Mouse (Mus musculus): ENCODE data around the gene Scaf4. TPM values are rescaled to one million over a fixed set of nuclear protein-coding genes. Genes with fewer than 3 reads are reported as not detected.
A peak's percentile ranks its signal among the peaks of the same experiment; 100 is the strongest.

The Scaf4 gene
- polyA plus RNA-seq, 1 experiment from 2014 or later, result 17.1 TPM

DNA sequence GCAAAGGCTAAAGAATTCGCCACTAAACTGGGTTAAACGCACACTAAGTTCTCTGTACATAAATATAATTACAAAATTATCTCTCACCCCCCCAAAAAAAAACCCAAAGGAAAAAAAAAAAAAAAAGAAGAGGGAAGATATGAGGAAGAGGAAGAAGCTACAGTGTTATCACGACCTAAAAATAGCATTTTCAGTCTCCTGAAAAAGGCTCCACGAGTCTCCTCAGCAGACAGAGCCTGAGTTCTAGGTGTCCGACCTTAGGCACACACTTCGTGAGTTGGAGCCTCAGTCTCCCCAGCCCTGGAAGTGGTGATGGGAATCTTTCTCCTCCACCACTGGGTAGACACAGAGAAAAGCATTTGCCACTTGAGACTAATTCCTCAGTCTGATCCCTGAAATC is 85.7 kb downstream of the Scaf4 start:
- H3K4me2 ChIP-seq (ENCODE audit: low read length), result no peak overlapping the region
- no peaks in the 10 kb centered on the region for H3K27me3 ChIP-seq (replicated peaks; ENCODE audit: control insufficient read depth, insufficient read depth, low read length)
- WGBS, result 92% methylated on average over 6 of the region's 6 CpGs
- no peaks in the 10 kb centered on the region for H3K9me3 ChIP-seq (ENCODE audit: control insufficient read depth, low read length)
- H3K36me3 ChIP-seq (ENCODE audit: control insufficient read depth, insufficient read depth, low read length), result no peaks in the 10 kb centered on the region
- no peak overlapping the region for H3K4me3 ChIP-seq (ENCODE audit: low read length)
- H3K9ac ChIP-seq (ENCODE audit: low read depth, low read length), result no peak overlapping the region
- peaks cover 4% of the 10 kb centered on the region for H3K4me1 ChIP-seq (ENCODE audit: control insufficient read depth, insufficient read depth, low read depth, low read length)
- H3K27ac ChIP-seq (ENCODE audit: low read depth, low read length), result no peak overlapping the region
- no peak for ATAC-seq

DNA sequence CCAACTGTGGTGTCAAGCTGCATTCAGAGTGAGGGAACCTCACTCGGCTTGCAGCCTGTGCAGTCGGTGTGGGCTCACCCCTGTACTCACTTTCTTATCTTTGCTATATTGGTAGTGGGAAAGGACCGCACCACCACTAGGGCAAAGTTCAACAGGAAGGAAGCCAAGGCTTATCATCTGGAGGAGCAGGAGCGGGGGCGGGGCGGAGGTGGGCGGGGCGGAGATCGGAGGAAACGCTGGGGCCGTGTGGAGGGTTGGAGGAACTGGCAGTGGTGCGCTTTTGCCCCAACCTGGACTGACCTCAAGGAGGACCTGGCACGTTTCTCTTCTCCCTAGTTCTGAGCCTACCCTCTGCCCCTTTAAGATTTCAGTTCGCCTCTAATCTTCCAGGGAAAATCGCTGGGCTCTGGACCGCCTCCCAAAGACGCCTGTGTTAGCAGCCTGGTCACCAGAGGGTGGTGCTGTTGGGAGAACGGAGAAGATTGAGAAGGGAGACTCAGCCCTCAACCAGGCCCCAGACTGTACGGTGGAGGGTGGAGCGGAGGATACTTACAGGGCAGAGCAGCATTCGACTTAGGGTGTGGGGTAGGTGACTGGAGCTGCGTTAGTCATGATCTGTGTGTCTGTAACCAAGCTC is 86.8 kb downstream of the Scaf4 start:
- Histone ChIP-seq H3K4me2 (ENCODE audit: low read length) (peak overlapping the region; percentile 67), H3K36me3 (ENCODE audit: control insufficient read depth, insufficient read depth, low read length) (no peaks in the 10 kb centered on the region), H3K9me3 (ENCODE audit: control insufficient read depth, low read length) (no peaks in the 10 kb centered on the region), H3K4me1 (ENCODE audit: control insufficient read depth, insufficient read depth, low read depth, low read length) (peaks cover 4% of the 10 kb centered on the region), H3K27ac (ENCODE audit: low read depth, low read length) (peak overlapping the region; percentile 12; the same call in 1 of the 2 replicates), H3K4me3 (ENCODE audit: low read length) (peak overlapping the region; percentile 46), H3K9ac (ENCODE audit: low read depth, low read length) (peak overlapping the region; percentile 61), H3K27me3 (replicated peaks; ENCODE audit: control insufficient read depth, insufficient read depth, low read length) (no peaks in the 10 kb centered on the region)
- 3% methylated on average over 22 of the region's 22 CpGs for WGBS
- peak; percentile 91 for ATAC-seq

DNA sequence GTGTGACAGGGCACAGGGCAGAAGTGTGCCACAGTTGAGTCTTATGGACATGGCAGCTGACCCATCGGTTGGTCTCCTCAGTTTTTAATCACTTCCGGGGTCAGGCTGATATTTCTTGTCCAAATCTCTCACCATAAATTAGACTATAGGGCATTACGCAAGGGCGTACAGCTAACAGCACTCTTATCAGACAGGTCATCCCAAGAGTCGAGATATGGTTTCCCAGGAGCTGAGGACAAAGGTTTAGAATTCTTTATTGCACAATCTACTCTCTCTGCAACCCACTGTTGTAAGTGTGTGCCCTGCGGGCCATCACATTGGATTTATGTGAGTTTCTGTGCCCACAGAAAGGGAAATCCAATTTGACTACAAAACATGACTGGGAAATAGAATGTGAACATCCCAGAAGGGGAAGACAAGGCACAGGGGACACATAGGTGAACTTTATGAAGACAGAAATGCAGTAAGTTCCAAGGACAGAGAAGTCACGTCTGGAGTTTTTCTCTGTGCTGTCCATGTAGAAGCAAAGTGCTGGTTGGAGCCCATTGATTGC is 87.5 kb downstream of the Scaf4 start:
- ATAC-seq, result no peak
- H3K4me3 ChIP-seq (ENCODE audit: low read length), result no peak overlapping the region
- WGBS, result 89% methylated on average over 7 of the region's 7 CpGs

DNA sequence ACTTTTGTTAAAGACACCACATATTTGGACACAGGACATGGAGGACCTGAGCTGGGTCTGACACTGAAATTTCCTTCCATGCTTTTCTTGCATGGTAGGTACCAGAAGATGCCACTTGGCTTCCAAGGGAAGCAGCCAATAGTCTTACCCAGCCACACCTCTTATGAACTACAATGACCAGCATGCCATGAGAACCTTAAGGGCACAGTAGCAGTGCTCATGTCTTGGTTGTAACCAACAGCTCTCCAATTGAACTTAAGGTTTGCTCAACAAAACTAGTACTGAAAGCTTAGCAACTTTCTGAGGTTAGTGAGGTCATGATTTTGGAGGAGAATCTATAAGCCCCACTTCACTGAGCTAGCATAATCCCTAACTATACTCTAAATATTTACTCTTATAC is 90.6 kb downstream of the Scaf4 start:
- Histone ChIP-seq H3K9me3 (ENCODE audit: control insufficient read depth, low read length) (no peaks in the 10 kb centered on the region), H3K4me1 (ENCODE audit: control insufficient read depth, insufficient read depth, low read depth, low read length) (peaks cover 4% of the 10 kb centered on the region), H3K9ac (ENCODE audit: low read depth, low read length) (no peak overlapping the region), H3K27me3 (replicated peaks; ENCODE audit: control insufficient read depth, insufficient read depth, low read length) (no peaks in the 10 kb centered on the region), H3K36me3 (ENCODE audit: control insufficient read depth, insufficient read depth, low read length) (no peaks in the 10 kb centered on the region), H3K27ac (ENCODE audit: low read depth, low read length) (no peak overlapping the region), H3K4me3 (ENCODE audit: low read length) (no peak overlapping the region), H3K4me2 (ENCODE audit: low read length) (no peak overlapping the region)
- ATAC-seq, result no peak

More for the DNA sequence above, 87.5 kb downstream of the Scaf4 start:
- Histone ChIP-seq H3K4me1 (ENCODE audit: control insufficient read depth, insufficient read depth, low read depth, low read length) (peaks cover 4% of the 10 kb centered on the region), H3K27ac (ENCODE audit: low read depth, low read length) (no peak overlapping the region; the same call in 1 of the 2 replicates), H3K27me3 (replicated peaks; ENCODE audit: control insufficient read depth, insufficient read depth, low read length) (no peaks in the 10 kb centered on the region), H3K36me3 (ENCODE audit: control insufficient read depth, insufficient read depth, low read length) (no peaks in the 10 kb centered on the region), H3K9me3 (ENCODE audit: control insufficient read depth, low read length) (no peaks in the 10 kb centered on the region), H3K9ac (ENCODE audit: low read depth, low read length) (no peak overlapping the region), H3K4me2 (ENCODE audit: low read length) (no peak overlapping the region; the same call in 1 of the 2 replicates)

DNA sequence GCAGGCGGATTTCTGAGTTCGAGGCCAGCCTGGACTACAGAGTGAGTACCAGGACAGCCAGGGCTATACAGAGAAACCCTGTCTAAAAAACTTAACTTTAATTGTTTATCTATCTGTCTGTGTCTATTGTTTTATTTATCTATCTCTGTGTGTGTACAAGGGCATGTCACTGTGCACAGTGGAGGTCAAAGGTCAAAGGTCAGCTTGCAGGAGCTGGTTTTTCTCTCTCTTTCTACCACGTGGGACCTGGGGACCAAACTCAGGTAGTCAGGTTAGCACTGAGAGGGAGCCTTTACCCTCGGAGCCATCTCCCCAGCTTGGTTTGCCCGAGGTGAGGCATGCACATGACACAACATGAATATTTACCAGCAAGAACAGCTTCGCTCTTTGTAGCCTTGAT is 93.0 kb downstream of the Scaf4 start:
- Histone ChIP-seq H3K9ac (ENCODE audit: low read depth, low read length) (no peak overlapping the region), H3K27ac (ENCODE audit: low read depth, low read length) (no peak overlapping the region), H3K9me3 (ENCODE audit: control insufficient read depth, low read length) (no peaks in the 10 kb centered on the region), H3K4me3 (ENCODE audit: low read length) (no peak overlapping the region), H3K36me3 (ENCODE audit: control insufficient read depth, insufficient read depth, low read length) (no peaks in the 10 kb centered on the region), H3K27me3 (replicated peaks; ENCODE audit: control insufficient read depth, insufficient read depth, low read length) (no peaks in the 10 kb centered on the region), H3K4me1 (ENCODE audit: control insufficient read depth, insufficient read depth, low read depth, low read length) (no peaks in the 10 kb centered on the region), H3K4me2 (ENCODE audit: low read length) (no peak overlapping the region)
- ATAC-seq, result no peak
- 71% methylated on average over 6 of the region's 6 CpGs for WGBS

DNA sequence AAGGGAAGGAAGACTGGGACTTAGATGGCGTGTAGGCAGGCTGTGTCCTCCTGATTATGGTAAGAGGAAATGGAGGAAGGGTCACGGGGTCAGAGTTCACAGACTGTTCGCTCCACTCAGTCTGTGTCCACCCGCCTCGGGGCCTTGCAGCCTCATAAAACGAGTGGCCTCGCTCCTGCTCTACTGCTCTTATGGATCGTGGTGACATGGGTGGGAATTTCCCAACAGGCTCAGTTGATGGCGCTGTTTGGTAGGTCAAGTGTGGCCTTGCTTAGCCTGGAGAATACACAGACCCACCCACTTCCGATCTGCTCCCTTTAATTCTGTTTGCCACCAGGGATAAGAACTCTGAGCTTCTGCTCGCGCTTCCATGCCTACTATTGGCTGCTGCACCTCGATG is 96.8 kb downstream of the Scaf4 start:
- 40% methylated on average over 13 of the region's 13 CpGs for WGBS
- H3K36me3 ChIP-seq (ENCODE audit: control insufficient read depth, insufficient read depth, low read length), result no peaks in the 10 kb centered on the region
- 0 out of 2 replicates have a peak, but pooled peaks have one; percentile 22 for ATAC-seq

DNA sequence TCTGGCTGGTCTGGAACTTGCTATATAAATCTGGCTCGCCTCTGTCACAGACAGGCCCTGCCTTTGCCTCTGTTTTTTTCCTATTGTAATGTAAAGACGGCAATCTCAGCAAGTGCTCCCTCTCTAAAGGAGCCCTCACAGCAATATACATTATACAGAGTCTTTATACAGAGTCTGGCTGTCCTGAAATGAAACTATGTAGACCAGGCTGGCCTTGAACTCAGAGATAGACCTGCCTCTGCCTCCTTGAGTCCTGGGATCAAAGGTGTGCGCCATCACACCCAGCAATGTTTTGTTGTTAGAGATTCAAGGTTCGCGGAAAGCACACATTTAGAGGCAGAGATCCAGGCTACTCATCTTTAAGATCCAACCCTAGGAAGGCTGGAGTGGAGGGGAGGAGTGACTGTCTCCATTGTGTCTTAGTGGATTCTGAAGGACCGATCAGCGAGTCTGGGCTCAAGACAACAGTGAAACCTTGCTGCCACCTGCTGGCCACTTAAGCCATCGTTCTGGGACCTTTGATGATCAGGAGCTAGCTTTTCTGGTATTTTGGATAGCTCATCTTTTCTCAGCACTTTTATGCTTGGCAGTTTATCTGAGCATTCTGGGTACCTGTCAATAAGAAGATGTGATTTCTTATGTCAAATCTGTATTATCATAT is 98.2 kb downstream of the Scaf4 start:
- no peak overlapping the region for H3K4me2 ChIP-seq (ENCODE audit: low read length)
- no peaks in the 10 kb centered on the region for H3K9me3 ChIP-seq (ENCODE audit: control insufficient read depth, low read length)
- H3K27me3 ChIP-seq (replicated peaks; ENCODE audit: control insufficient read depth, insufficient read depth, low read length), result no peaks in the 10 kb centered on the region
- no peak overlapping the region for H3K4me3 ChIP-seq (ENCODE audit: low read length)
- H3K36me3 ChIP-seq (ENCODE audit: control insufficient read depth, insufficient read depth, low read length), result no peaks in the 10 kb centered on the region
- WGBS, result 38% methylated on average over 8 of the region's 8 CpGs
- no peak overlapping the region for H3K9ac ChIP-seq (ENCODE audit: low read depth, low read length)
- no peaks in the 10 kb centered on the region for H3K4me1 ChIP-seq (ENCODE audit: control insufficient read depth, insufficient read depth, low read depth, low read length)
- ATAC-seq, result peak; percentile 79
- no peak overlapping the region for H3K27ac ChIP-seq (ENCODE audit: low read depth, low read length)

More for the DNA sequence above, 96.8 kb downstream of the Scaf4 start:
- no peaks in the 10 kb centered on the region for H3K27me3 ChIP-seq (replicated peaks; ENCODE audit: control insufficient read depth, insufficient read depth, low read length)
- no peak overlapping the region for H3K27ac ChIP-seq (ENCODE audit: low read depth, low read length)
- no peak overlapping the region for H3K4me3 ChIP-seq (ENCODE audit: low read length)
- H3K4me1 ChIP-seq (ENCODE audit: control insufficient read depth, insufficient read depth, low read depth, low read length), result no peaks in the 10 kb centered on the region
- no peaks in the 10 kb centered on the region for H3K9me3 ChIP-seq (ENCODE audit: control insufficient read depth, low read length)
- no peak overlapping the region for H3K4me2 ChIP-seq (ENCODE audit: low read length)
- no peak overlapping the region; the same call in 1 of the 2 replicates for H3K9ac ChIP-seq (ENCODE audit: low read depth, low read length)

DNA sequence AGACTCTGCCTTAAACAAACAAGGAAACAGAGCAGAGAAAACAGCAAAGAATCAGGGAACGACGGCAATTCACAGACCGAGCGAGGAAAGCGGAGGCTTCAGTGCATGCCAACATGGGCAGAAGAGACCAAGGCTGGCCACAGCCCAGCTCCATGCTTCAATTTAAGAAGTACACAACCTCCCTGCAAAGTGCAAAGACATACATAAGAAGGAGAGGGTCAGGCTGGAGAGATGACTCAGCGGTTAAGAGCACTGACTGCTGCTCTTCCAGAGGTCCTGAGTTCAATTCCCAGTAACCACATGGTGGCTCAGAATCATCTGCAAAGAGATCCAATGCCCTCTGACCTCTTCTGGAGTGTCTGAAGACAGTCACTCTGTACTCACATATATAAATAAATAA is 100.2 kb downstream of the Scaf4 start:
- H3K4me3 ChIP-seq (ENCODE audit: low read length), result no peak overlapping the region
- H3K4me1 ChIP-seq (ENCODE audit: control insufficient read depth, insufficient read depth, low read depth, low read length), result no peaks in the 10 kb centered on the region
- WGBS, result 86% methylated on average over 6 of the region's 6 CpGs
- H3K27ac ChIP-seq (ENCODE audit: low read depth, low read length), result no peak overlapping the region
- no peaks in the 10 kb centered on the region for H3K27me3 ChIP-seq (replicated peaks; ENCODE audit: control insufficient read depth, insufficient read depth, low read length)
- H3K9ac ChIP-seq (ENCODE audit: low read depth, low read length), result no peak overlapping the region
- ATAC-seq, result no peak
- no peaks in the 10 kb centered on the region for H3K36me3 ChIP-seq (ENCODE audit: control insufficient read depth, insufficient read depth, low read length)
- H3K4me2 ChIP-seq (ENCODE audit: low read length), result no peak overlapping the region
- no peaks in the 10 kb centered on the region for H3K9me3 ChIP-seq (ENCODE audit: control insufficient read depth, low read length)

DNA sequence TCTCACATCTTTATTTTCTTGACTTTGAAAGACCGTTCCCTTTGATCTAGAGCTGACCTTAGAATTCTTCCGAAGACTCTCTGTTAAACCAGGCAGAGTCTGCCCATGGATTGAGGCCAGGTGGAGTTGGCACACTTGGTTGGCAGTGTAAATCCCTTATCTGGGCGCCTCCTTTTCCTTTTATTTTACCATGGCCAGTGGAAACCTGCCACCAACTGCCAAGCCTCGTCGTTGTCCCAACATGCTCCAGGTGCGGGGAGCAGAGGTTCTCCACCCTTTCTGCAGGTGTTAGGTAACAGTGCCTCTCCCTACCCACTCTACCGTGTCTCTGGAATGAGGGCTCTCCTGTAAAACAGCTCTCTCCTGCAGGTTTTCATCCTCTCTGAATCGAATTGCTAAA is 102.6 kb downstream of the Scaf4 start:
- Histone ChIP-seq H3K4me2 (ENCODE audit: low read length) (no peak overlapping the region), H3K27me3 (replicated peaks; ENCODE audit: control insufficient read depth, insufficient read depth, low read length) (no peaks in the 10 kb centered on the region), H3K4me3 (ENCODE audit: low read length) (no peak overlapping the region), H3K9me3 (ENCODE audit: control insufficient read depth, low read length) (no peaks in the 10 kb centered on the region), H3K36me3 (ENCODE audit: control insufficient read depth, insufficient read depth, low read length) (no peaks in the 10 kb centered on the region), H3K9ac (ENCODE audit: low read depth, low read length) (no peak overlapping the region), H3K4me1 (ENCODE audit: control insufficient read depth, insufficient read depth, low read depth, low read length) (peaks cover 1% of the 10 kb centered on the region), H3K27ac (ENCODE audit: low read depth, low read length) (no peak overlapping the region)
- 88% methylated on average over 8 of the region's 8 CpGs for WGBS
- no peak for ATAC-seq
